Mouse (Mus musculus) heart, adult 2 months (tissue): ENCODE results near the gene Mrfap1.

ENCODE experiments used
- CTCF ChIP-seq: fragments of 200-600 bp; IDR thresholded peaks from 2 replicates; pipeline ENCODE4 v1.8.1; 2022; ENCODE audit warnings: antibody characterized with exemption, mild to moderate bottlenecking, moderate library complexity
- POLR2A ChIP-seq: fragments of 200-500 bp; IDR thresholded peaks from 2 replicates; pipeline ENCODE4 v1.6.1; 2011; ENCODE audit warnings: mild to moderate bottlenecking, low read depth, low read length, control low read depth; ENCODE audit not compliant: insufficient read depth

- TF ChIP-seq CTCF (no peak), POLR2A (no peak)
Observed at GRCm38 (mm10) chr5:36779512-36779911, 17.1 kb downstream of the Mrfap1 start.
